Mouse (Mus musculus): Measurements from ENCODE around the gene Edaradd. TPM values are rescaled to one million over a fixed set of nuclear protein-coding genes. Genes with fewer than 3 reads are reported as not detected.

The Edaradd gene
- polyA plus RNA-seq, 1 experiment from 2014 or later: 3.2 TPM

GRCm38 (mm10) chr13:12559044-12559443 is 38.8 kb upstream of the Edaradd start:
- H3K4me1 ChIP-seq (ENCODE audit: control insufficient read depth, insufficient read depth, low read length): no peaks in the 10 kb centered on the region
- H3K27ac ChIP-seq (replicated peaks; ENCODE audit: low read depth, low read length): no peak overlapping the region
- H3K4me3 ChIP-seq (ENCODE audit: low read depth, low read length): no peak overlapping the region
- no peaks in the 10 kb centered on the region for H3K9me3 ChIP-seq (ENCODE audit: control insufficient read depth, low read length)
- DNase-seq (ENCODE audit: low spot score): no peak
- no peak overlapping the region for H3K9ac ChIP-seq (ENCODE audit: low read depth, low read length)
- no peaks in the 10 kb centered on the region for H3K27me3 ChIP-seq (replicated peaks; ENCODE audit: control insufficient read depth, insufficient read depth, low read length)
- ATAC-seq (ENCODE audit: low read depth): no peak
- 67% methylated on average over 3 of the region's 3 CpGs for WGBS
- no peaks in the 10 kb centered on the region for H3K36me3 ChIP-seq (ENCODE audit: control insufficient read depth, insufficient read depth, low read length)
- no peak overlapping the region for H3K4me2 ChIP-seq (ENCODE audit: low read depth, low read length)

- H3K9me3 ChIP-seq (ENCODE audit: control insufficient read depth, low read length): no peaks in the 10 kb centered on the region
- no peaks in the 10 kb centered on the region for H3K27me3 ChIP-seq (replicated peaks; ENCODE audit: control insufficient read depth, insufficient read depth, low read length)
- WGBS: 59% methylated on average over 4 of the region's 4 CpGs
- H3K4me2 ChIP-seq (ENCODE audit: low read depth, low read length): no peak overlapping the region
- DNase-seq (ENCODE audit: low spot score) (no peak), ATAC-seq (ENCODE audit: low read depth) (no peak)
- H3K4me3 ChIP-seq (ENCODE audit: low read depth, low read length): no peak overlapping the region
- H3K9ac ChIP-seq (ENCODE audit: low read depth, low read length): no peak overlapping the region
- no peaks in the 10 kb centered on the region for H3K4me1 ChIP-seq (ENCODE audit: control insufficient read depth, insufficient read depth, low read length)
- H3K36me3 ChIP-seq (ENCODE audit: control insufficient read depth, insufficient read depth, low read length): no peaks in the 10 kb centered on the region
- no peak overlapping the region for H3K27ac ChIP-seq (replicated peaks; ENCODE audit: low read depth, low read length)
Observed at GRCm38 (mm10) chr13:12554211-12554610, 34.0 kb upstream of the Edaradd start.

GRCm38 (mm10) chr13:12543880-12544568 is 23.8 kb upstream of the Edaradd start:
- no peak for ATAC-seq (ENCODE audit: low read depth)
- no peaks in the 10 kb centered on the region for H3K36me3 ChIP-seq (ENCODE audit: control insufficient read depth, insufficient read depth, low read length)
- no peak overlapping the region for H3K4me3 ChIP-seq (ENCODE audit: low read depth, low read length)
- H3K9ac ChIP-seq (ENCODE audit: low read depth, low read length): no peak overlapping the region
- H3K4me1 ChIP-seq (ENCODE audit: control insufficient read depth, insufficient read depth, low read length): peaks cover 6% of the 10 kb centered on the region
- H3K27me3 ChIP-seq (replicated peaks; ENCODE audit: control insufficient read depth, insufficient read depth, low read length): no peaks in the 10 kb centered on the region
- no peak overlapping the region for H3K4me2 ChIP-seq (ENCODE audit: low read depth, low read length)
- 90% methylated on average over 8 of the region's 8 CpGs for WGBS
- no peak overlapping the region for H3K27ac ChIP-seq (replicated peaks; ENCODE audit: low read depth, low read length)
- H3K9me3 ChIP-seq (ENCODE audit: control insufficient read depth, low read length): no peaks in the 10 kb centered on the region
- DNase-seq (ENCODE audit: low spot score): no peak

- H3K9me3 ChIP-seq (ENCODE audit: control insufficient read depth, low read length): 0 out of 2 replicates have a peak, but pooled peaks cover 3% of the 10 kb centered on the region
- no peak overlapping the region for H3K27ac ChIP-seq (replicated peaks; ENCODE audit: low read depth, low read length)
- DNase-seq (ENCODE audit: low spot score) (no peak), ATAC-seq (ENCODE audit: low read depth) (no peak)
- H3K36me3 ChIP-seq (ENCODE audit: control insufficient read depth, insufficient read depth, low read length): no peaks in the 10 kb centered on the region
- H3K4me1 ChIP-seq (ENCODE audit: control insufficient read depth, insufficient read depth, low read length): peaks cover 6% of the 10 kb centered on the region
- H3K9ac ChIP-seq (ENCODE audit: low read depth, low read length): no peak overlapping the region
- no peaks in the 10 kb centered on the region for H3K27me3 ChIP-seq (replicated peaks; ENCODE audit: control insufficient read depth, insufficient read depth, low read length)
- H3K4me3 ChIP-seq (ENCODE audit: low read depth, low read length): no peak overlapping the region
- 69% methylated on average over 5 of the region's 5 CpGs for WGBS
- no peak overlapping the region for H3K4me2 ChIP-seq (ENCODE audit: low read depth, low read length)
Observed at GRCm38 (mm10) chr13:12543246-12543645, 23.0 kb upstream of the Edaradd start.

GRCm38 (mm10) chr13:12542006-12542981 is 22.1 kb upstream of the Edaradd start:
- H3K4me2 ChIP-seq (ENCODE audit: low read depth, low read length): peak overlapping the region; percentile 39
- H3K27me3 ChIP-seq (replicated peaks; ENCODE audit: control insufficient read depth, insufficient read depth, low read length): no peaks in the 10 kb centered on the region
- DNase-seq (ENCODE audit: low spot score) (peak; percentile 83), ATAC-seq (ENCODE audit: low read depth) (peak; percentile 89)
- no peak overlapping the region for H3K27ac ChIP-seq (replicated peaks; ENCODE audit: low read depth, low read length)
- H3K9ac ChIP-seq (ENCODE audit: low read depth, low read length): no peak overlapping the region
- H3K9me3 ChIP-seq (ENCODE audit: control insufficient read depth, low read length): 0 out of 2 replicates have a peak, but pooled peaks cover 3% of the 10 kb centered on the region
- WGBS: 6% methylated on average over 23 of the region's 23 CpGs
- H3K36me3 ChIP-seq (ENCODE audit: control insufficient read depth, insufficient read depth, low read length): no peaks in the 10 kb centered on the region
- H3K4me1 ChIP-seq (ENCODE audit: control insufficient read depth, insufficient read depth, low read length): peaks cover 6% of the 10 kb centered on the region
- no peak overlapping the region for H3K4me3 ChIP-seq (ENCODE audit: low read depth, low read length)

- no peak for DNase-seq (ENCODE audit: low spot score)
- no peak for ATAC-seq (ENCODE audit: low read depth)
- Histone ChIP-seq H3K4me3 (ENCODE audit: low read depth, low read length) (no peak overlapping the region), H3K27me3 (replicated peaks; ENCODE audit: control insufficient read depth, insufficient read depth, low read length) (no peaks in the 10 kb centered on the region), H3K9me3 (ENCODE audit: control insufficient read depth, low read length) (0 out of 2 replicates have a peak, but pooled peaks cover 3% of the 10 kb centered on the region), H3K36me3 (ENCODE audit: control insufficient read depth, insufficient read depth, low read length) (no peaks in the 10 kb centered on the region), H3K27ac (replicated peaks; ENCODE audit: low read depth, low read length) (no peak overlapping the region), H3K4me2 (ENCODE audit: low read depth, low read length) (no peak overlapping the region), H3K4me1 (ENCODE audit: control insufficient read depth, insufficient read depth, low read length) (peaks cover 6% of the 10 kb centered on the region), H3K9ac (ENCODE audit: low read depth, low read length) (no peak overlapping the region)
- 64% methylated on average over 13 of the region's 13 CpGs for WGBS
Observed at GRCm38 (mm10) chr13:12540119-12540518, 19.9 kb upstream of the Edaradd start.

GRCm38 (mm10) chr13:12539716-12540115 is 19.5 kb upstream of the Edaradd start:
- no peak overlapping the region for H3K27ac ChIP-seq (replicated peaks; ENCODE audit: low read depth, low read length)
- ATAC-seq (ENCODE audit: low read depth) (no peak), DNase-seq (ENCODE audit: low spot score) (no peak)
- peaks cover 6% of the 10 kb centered on the region for H3K4me1 ChIP-seq (ENCODE audit: control insufficient read depth, insufficient read depth, low read length)
- H3K4me3 ChIP-seq (ENCODE audit: low read depth, low read length): no peak overlapping the region
- no peak overlapping the region for H3K4me2 ChIP-seq (ENCODE audit: low read depth, low read length)
- 0 out of 2 replicates have a peak, but pooled peaks cover 3% of the 10 kb centered on the region for H3K9me3 ChIP-seq (ENCODE audit: control insufficient read depth, low read length)
- WGBS: 33% methylated on average over 11 of the region's 11 CpGs
- no peaks in the 10 kb centered on the region for H3K36me3 ChIP-seq (ENCODE audit: control insufficient read depth, insufficient read depth, low read length)
- no peak overlapping the region for H3K9ac ChIP-seq (ENCODE audit: low read depth, low read length)
- H3K27me3 ChIP-seq (replicated peaks; ENCODE audit: control insufficient read depth, insufficient read depth, low read length): no peaks in the 10 kb centered on the region

- ATAC-seq (ENCODE audit: low read depth): no peak
- H3K4me1 ChIP-seq (ENCODE audit: control insufficient read depth, insufficient read depth, low read length): peaks cover 6% of the 10 kb centered on the region
- no peak overlapping the region for H3K27ac ChIP-seq (replicated peaks; ENCODE audit: low read depth, low read length)
- 75% methylated on average over 6 of the region's 6 CpGs for WGBS
- H3K36me3 ChIP-seq (ENCODE audit: control insufficient read depth, insufficient read depth, low read length): no peaks in the 10 kb centered on the region
- H3K4me3 ChIP-seq (ENCODE audit: low read depth, low read length): no peak overlapping the region
- no peaks in the 10 kb centered on the region for H3K27me3 ChIP-seq (replicated peaks; ENCODE audit: control insufficient read depth, insufficient read depth, low read length)
- H3K9ac ChIP-seq (ENCODE audit: low read depth, low read length): no peak overlapping the region
- H3K4me2 ChIP-seq (ENCODE audit: low read depth, low read length): no peak overlapping the region
- 0 out of 2 replicates have a peak, but pooled peaks cover 3% of the 10 kb centered on the region for H3K9me3 ChIP-seq (ENCODE audit: control insufficient read depth, low read length)
- DNase-seq (ENCODE audit: low spot score): no peak
Observed at GRCm38 (mm10) chr13:12537971-12538370, 17.7 kb upstream of the Edaradd start.
